Mouse (Mus musculus) MEL (cell line): Measurements from ENCODE around the gene Raver1. TPM values are rescaled to one million over a fixed set of nuclear protein-coding genes. Genes with fewer than 3 reads are reported as not detected.
A peak's percentile ranks its signal among the peaks of the same experiment; 100 is the strongest.

Experiments used
- DNase-seq: peaks from one replicate; pipeline ENCODE4 v3.0.0; 2011; ENCODE audit warnings: low read depth, low spot score
- H3K27ac ChIP-seq: 2 replicates; pipeline ENCODE4 v1.5.1; 2012; ENCODE audit warnings: low read depth, mild to moderate bottlenecking, control low read depth, low read length, moderate library complexity; ENCODE audit not compliant: control insufficient read depth
- H3K27me3 ChIP-seq, 2 experiments: fragments of 150-350 bp in 1 of 2; sonication (generic) in 1 of 2; 2 replicates each; pipeline ENCODE4 v1.6.1; 2012; ENCODE audit warnings: low read length in 2 of 2, mild to moderate bottlenecking in 2 of 2, improper control_type of control experiment in 1 of 2, moderate library complexity in 1 of 2; ENCODE audit not compliant: insufficient read depth in 2 of 2, control insufficient read depth in 1 of 2
- H3K36me3 ChIP-seq, 2 experiments: 2 replicates each; pipeline ENCODE4 v1.6.1; 2012 to 2014; ENCODE audit warnings: low read length in 2 of 2, improper control_type of control experiment in 1 of 2, inconsistent platforms in 1 of 2, mild to moderate bottlenecking in 1 of 2; ENCODE audit not compliant: insufficient read depth in 2 of 2, control insufficient read depth in 1 of 2
- H3K4me1 ChIP-seq, 2 experiments: fragments of 150-350 bp in 1 of 2; sonication (generic) in 1 of 2; 2 replicates each; pipeline ENCODE4 v1.6.1; 2012; ENCODE audit warnings: low read length in 2 of 2, improper control_type of control experiment in 1 of 2, mild to moderate bottlenecking in 1 of 2; ENCODE audit not compliant: insufficient read depth in 2 of 2, control insufficient read depth in 1 of 2
- H3K4me3 ChIP-seq, 2 experiments: fragments of 150-350 bp in 1 of 2; sonication (generic) in 1 of 2; 2 replicates each; pipeline ENCODE4 v1.5.1; 2012; ENCODE audit warnings: low read depth in 2 of 2, low read length in 2 of 2, mild to moderate bottlenecking in 2 of 2, moderate library complexity in 2 of 2, control low read depth in 1 of 2, improper control_type of control experiment in 1 of 2; ENCODE audit not compliant: control insufficient read depth in 1 of 2, insufficient read depth in 1 of 2
- H3K79me2 ChIP-seq: 2 replicates; pipeline ENCODE4 v1.6.1; 2012; ENCODE audit warnings: mild to moderate bottlenecking, low read length, moderate library complexity; ENCODE audit not compliant: control insufficient read depth, poor library complexity, insufficient read depth
- H3K9ac ChIP-seq: 2 replicates; pipeline ENCODE4 v1.6.1; 2012; ENCODE audit warnings: low read depth, mild to moderate bottlenecking, control low read depth, low read length, moderate library complexity; ENCODE audit not compliant: control insufficient read depth, poor library complexity, severe bottlenecking
- H3K9me3 ChIP-seq: fragments of 150-350 bp; sonication (generic); replicated peaks from 2 replicates; pipeline ENCODE4 v1.6.1; 2012; ENCODE audit warnings: mild to moderate bottlenecking, low read length, improper control_type of control experiment, moderate library complexity; ENCODE audit not compliant: insufficient read depth
- BHLHE40 ChIP-seq: IDR thresholded peaks from 2 replicates; pipeline ENCODE4 v1.6.1; 2012; ENCODE audit warnings: low read depth, mild to moderate bottlenecking, inconsistent platforms, low read length, improper control_type of control experiment, borderline replicate concordance
- E2F4 ChIP-seq: IDR thresholded peaks from 2 replicates; pipeline ENCODE4 v1.6.1; 2011; ENCODE audit warnings: low read depth, low read length, improper control_type of control experiment, borderline replicate concordance
- ETS1 ChIP-seq: IDR thresholded peaks from 2 replicates; pipeline ENCODE4 v1.6.1; 2012; ENCODE audit warnings: low read depth, mild to moderate bottlenecking, inconsistent platforms, low read length, improper control_type of control experiment, moderate library complexity
- GATA1 ChIP-seq: IDR thresholded peaks from 2 replicates; pipeline ENCODE4 v1.6.1; 2011; ENCODE audit warnings: low read depth, low read length, improper control_type of control experiment
- HCFC1 ChIP-seq: IDR thresholded peaks from 2 replicates; pipeline ENCODE4 v1.6.1; 2012; ENCODE audit warnings: low read depth, mild to moderate bottlenecking, inconsistent platforms, low read length, improper control_type of control experiment, moderate library complexity
- JUND ChIP-seq: IDR thresholded peaks from 2 replicates; pipeline ENCODE4 v1.6.1; 2011; ENCODE audit warnings: low read depth, mild to moderate bottlenecking, improper control_type of control experiment, low read length
- MAFK ChIP-seq: IDR thresholded peaks from 2 replicates; pipeline ENCODE4 v1.6.1; 2011; ENCODE audit warnings: low read depth, mild to moderate bottlenecking, low read length, improper control_type of control experiment, borderline replicate concordance
- MEF2A ChIP-seq: IDR thresholded peaks from 2 replicates; pipeline ENCODE4 v1.6.1; 2014; ENCODE audit warnings: low read depth, mild to moderate bottlenecking, inconsistent platforms, low read length, improper control_type of control experiment; ENCODE audit not compliant: poor library complexity, insufficient replicate concordance, severe bottlenecking; ENCODE audit errors: extremely low read depth
- MYB ChIP-seq: IDR thresholded peaks from 2 replicates; pipeline ENCODE4 v1.6.1; 2011; ENCODE audit warnings: mild to moderate bottlenecking, low read depth, low read length, improper control_type of control experiment
- MYC ChIP-seq: IDR thresholded peaks from 2 replicates; pipeline ENCODE4 v1.6.1; 2011; ENCODE audit warnings: low read depth, mild to moderate bottlenecking, low read length, improper control_type of control experiment, moderate library complexity
- POLR2AphosphoS2 ChIP-seq: IDR thresholded peaks from 2 replicates; pipeline ENCODE4 v1.6.1; 2011; ENCODE audit warnings: low read length, improper control_type of control experiment
- RAD21 ChIP-seq: IDR thresholded peaks from 2 replicates; pipeline ENCODE4 v1.6.1; 2011; ENCODE audit warnings: mild to moderate bottlenecking, low read depth, low read length, improper control_type of control experiment
- RCOR1 ChIP-seq: IDR thresholded peaks from 2 replicates; pipeline ENCODE4 v1.6.1; 2012; ENCODE audit warnings: low read depth, mild to moderate bottlenecking, inconsistent platforms, low read length, improper control_type of control experiment
- SIN3A ChIP-seq: IDR thresholded peaks from 2 replicates; pipeline ENCODE4 v1.6.1; 2012; ENCODE audit warnings: low read length, improper control_type of control experiment, inconsistent platforms
- SMC3 ChIP-seq: IDR thresholded peaks from 2 replicates; pipeline ENCODE4 v1.6.1; 2011; ENCODE audit warnings: low read depth, low read length, improper control_type of control experiment
- TAL1 ChIP-seq: IDR thresholded peaks from 2 replicates; pipeline ENCODE4 v1.6.1; 2012; ENCODE audit warnings: mild to moderate bottlenecking, inconsistent platforms, low read length, moderate library complexity, mixed read lengths
- TBP ChIP-seq: IDR thresholded peaks from 2 replicates; pipeline ENCODE4 v1.8.0; 2011; ENCODE audit warnings: low read depth, low read length, improper control_type of control experiment
- TCF12 ChIP-seq: IDR thresholded peaks from 2 replicates; pipeline ENCODE4 v1.6.1; 2014; ENCODE audit warnings: low read depth, mild to moderate bottlenecking, inconsistent platforms, low read length, improper control_type of control experiment, moderate library complexity
- UBTF ChIP-seq: IDR thresholded peaks from 2 replicates; pipeline ENCODE4 v1.6.1; 2012; ENCODE audit warnings: low read depth, mild to moderate bottlenecking, inconsistent platforms, low read length, improper control_type of control experiment, moderate library complexity, borderline replicate concordance; ENCODE audit not compliant: insufficient read depth
- ZC3H11A ChIP-seq: IDR thresholded peaks from 2 replicates; pipeline ENCODE4 v1.6.1; 2012; ENCODE audit warnings: low read depth, mild to moderate bottlenecking, inconsistent platforms, low read length, improper control_type of control experiment
- ZKSCAN1 ChIP-seq: IDR thresholded peaks from 2 replicates; pipeline ENCODE4 v1.6.1; 2012; ENCODE audit warnings: low read depth, mild to moderate bottlenecking, inconsistent platforms, low read length, improper control_type of control experiment, moderate library complexity
- ZMIZ1 ChIP-seq: IDR thresholded peaks from 2 replicates; pipeline ENCODE4 v1.6.1; 2012; ENCODE audit warnings: low read depth, mild to moderate bottlenecking, inconsistent platforms, low read length, improper control_type of control experiment, moderate library complexity
- ZNF384 ChIP-seq: IDR thresholded peaks from 2 replicates; pipeline ENCODE4 v1.6.1; 2012; ENCODE audit warnings: low read depth, mild to moderate bottlenecking, inconsistent platforms, low read length, improper control_type of control experiment
- polyA plus RNA-seq, 2 experiments: library from polyadenylated mRNA; stranded (reverse) in 1 of 2; unstranded in 1 of 2; fragments of >175 nt in 1 of 2; fragments of >200 nt in 1 of 2; gene quantifications; 2 replicates each; pipeline versions ENCODE4 v1.2.1 to v1.2.4; 2012; ENCODE audit warnings: low replicate concordance in 2 of 2, low read depth in 1 of 2; ENCODE audit not compliant: insufficient read length in 2 of 2, insufficient read depth in 1 of 2, missing spikeins in 1 of 2
- total RNA-seq: library from RNA; depleted of rRNA; stranded (reverse); fragments of 300-350 nt; gene quantifications from 2 replicates; pipeline ENCODE4 v1.2.3, GENCODE M21; 2012

Gene Raver1
- total and polyA plus RNA-seq, 3 experiments = 50.0 to 291 TPM; not detected in 1

GRCm38 (mm10) chr9:21090972-21091706, 669 bp downstream of the Raver1 start:
- H3K79me2 ChIP-seq = peaks cover 58% of the 10 kb centered on the region
- TF ChIP-seq TCF12 = no peak
- no peak for TF ChIP-seq ZC3H11A
- no peak for TF ChIP-seq SIN3A
- no peak for TF ChIP-seq MYC
- TF ChIP-seq GATA1 = peak; percentile 70
- peak overlapping the region; percentile 93 for H3K27ac ChIP-seq
- no peaks in the 10 kb centered on the region for H3K27me3 ChIP-seq
- no peaks in the 10 kb centered on the region for H3K9me3 ChIP-seq
- peaks cover 11 to 22% of the 10 kb centered on the region in 2 experiments for H3K4me1 ChIP-seq
- DNase-seq = peak; percentile 86
- peak overlapping the region; percentile 86 for H3K9ac ChIP-seq
- H3K36me3 ChIP-seq = peaks cover 25 to 33% of the 10 kb centered on the region in 2 experiments
- peak overlapping the region; percentile 64 to 72 for H3K4me3 ChIP-seq

- no peak for DNase-seq
- peaks cover 11 to 22% of the 10 kb centered on the region in 2 experiments for H3K4me1 ChIP-seq
- no peaks in the 10 kb centered on the region for H3K9me3 ChIP-seq
- no peaks in the 10 kb centered on the region for H3K27me3 ChIP-seq
- no peak for TF ChIP-seq MYB
- no peak for TF ChIP-seq JUND
- 0 out of 2 replicates have a peak, but pooled peaks have one; percentile 5 for TF ChIP-seq TAL1
- H3K79me2 ChIP-seq = peaks cover 64% of the 10 kb centered on the region
- H3K27ac ChIP-seq = peak overlapping the region; percentile 93
- H3K36me3 ChIP-seq = peaks cover 25 to 39% of the 10 kb centered on the region in 2 experiments
- H3K4me3 ChIP-seq = peak overlapping the region; percentile 64 to 72
- peak overlapping the region; percentile 86 for H3K9ac ChIP-seq
Measured at GRCm38 (mm10) chr9:21090537-21090936, 1.3 kb downstream of the Raver1 start.

- H3K9me3 ChIP-seq = no peaks in the 10 kb centered on the region
- peak; percentile 81 for DNase-seq
- H3K27ac ChIP-seq = no peak overlapping the region
- peaks cover 15 to 23% of the 10 kb centered on the region in 2 experiments; a peak in 3 of 4 replicates for H3K4me1 ChIP-seq
- no peaks in the 10 kb centered on the region for H3K27me3 ChIP-seq
- no peak overlapping the region for H3K4me3 ChIP-seq
- H3K36me3 ChIP-seq = peaks cover 27 to 77% of the 10 kb centered on the region in 2 experiments
- no peak overlapping the region for H3K9ac ChIP-seq
- H3K79me2 ChIP-seq = peaks cover 33% of the 10 kb centered on the region
- TF ChIP-seq MAFK = no peak
- no peak for TF ChIP-seq RCOR1
- TF ChIP-seq BHLHE40 = no peak
- 0 out of 2 replicates have a peak, but pooled peaks have one; percentile 31 for TF ChIP-seq TBP
- no peak for TF ChIP-seq SIN3A
- no peak for TF ChIP-seq RAD21
- TF ChIP-seq TCF12 = no peak
- no peak for TF ChIP-seq POLR2AphosphoS2
- no peak for TF ChIP-seq MYC
- TF ChIP-seq ZKSCAN1 = no peak
- TF ChIP-seq HCFC1 = no peak
- TF ChIP-seq ZNF384 = no peak
- TF ChIP-seq SMC3 = no peak
- TF ChIP-seq MYB = no peak
- no peak for TF ChIP-seq ZMIZ1
- no peak for TF ChIP-seq ETS1
- TF ChIP-seq UBTF = no peak
- TF ChIP-seq JUND = no peak
- peak; percentile 61; the same call in 1 of the 2 replicates for TF ChIP-seq TAL1
- no peak for TF ChIP-seq E2F4
- TF ChIP-seq MEF2A = no peak
- TF ChIP-seq GATA1 = peak; percentile 91
Measured at GRCm38 (mm10) chr9:21083324-21083723, 8.5 kb downstream of the Raver1 start.
